Mouse (Mus musculus) cortical plate, adult 2 months (tissue): ENCODE data around the gene Znfx1.

Experiments
- CTCF ChIP-seq: fragments of 200-500 bp; IDR thresholded peaks from 2 replicates; pipeline ENCODE4 v1.5.1; 2011; ENCODE audit warnings: mild to moderate bottlenecking, control low read depth, low read length; ENCODE audit not compliant: insufficient read depth; ENCODE audit errors: extremely low read depth
- POLR2A ChIP-seq: fragments of 200-500 bp; IDR thresholded peaks from 2 replicates; pipeline ENCODE4 v1.6.1; 2011; ENCODE audit warnings: mild to moderate bottlenecking, low read length, control low read depth; ENCODE audit not compliant: insufficient read depth; ENCODE audit errors: extremely low read depth

- no peak for TF ChIP-seq CTCF
- no peak for TF ChIP-seq POLR2A
Measured at GRCm38 (mm10) chr2:167048223-167048622, 14.6 kb downstream of the Znfx1 start.
